Mouse (Mus musculus) cerebellum, postnatal 25 days (tissue): ENCODE measurements at regions not wholly inside any gene's neighbourhood (a gene's known extent, or its start where the extent isn't known, plus 50 kb on each side); places are given as distances from the start of the nearest gene placed in this dataset.

ENCODE experiments used
- DNase-seq, 2 experiments: peaks; one replicate each; pipeline ENCODE4 v3.0.0; 2021; ENCODE audit warnings: mixed read lengths in 2 of 2

- DNase-seq: no peak
These were observed 987.8 kb downstream of the Pcdh7 start for GRCm38 (mm10) chr5:58705561-58705960.

- DNase-seq: no peak
These were observed 994.6 kb downstream of the Pcdh7 start for GRCm38 (mm10) chr5:58712381-58712780.

GRCm38 (mm10) chr5:58733366-58733765, 1015.6 kb downstream of the Pcdh7 start:
- DNase-seq: no peak

GRCm38 (mm10) chr5:58733961-58734360, 1016.2 kb downstream of the Pcdh7 start:
- DNase-seq: no peak

GRCm38 (mm10) chr5:58736610-58737009, 1018.8 kb downstream of the Pcdh7 start:
- DNase-seq: peak; percentile 50 to 76

- no peak for DNase-seq
These were observed 1019.6 kb downstream of the Pcdh7 start for GRCm38 (mm10) chr5:58737264-58737883.

GRCm38 (mm10) chr5:58738041-58738440, 1020.3 kb downstream of the Pcdh7 start:
- no peak for DNase-seq

GRCm38 (mm10) chr5:58740759-58741158, 1023.0 kb downstream of the Pcdh7 start:
- no peak for DNase-seq

- DNase-seq: no peak
These were observed 1029.9 kb downstream of the Pcdh7 start for GRCm38 (mm10) chr5:58747684-58748083.

- no peak for DNase-seq
These were observed 1034.0 kb downstream of the Pcdh7 start for GRCm38 (mm10) chr5:58751777-58752176.
